Mouse (Mus musculus): ENCODE measurements at regions not wholly inside any gene's neighbourhood (a gene's known extent, or its start where the extent isn't known, plus 50 kb on each side); places are given as distances from the start of the nearest gene placed in this dataset.

DNA sequence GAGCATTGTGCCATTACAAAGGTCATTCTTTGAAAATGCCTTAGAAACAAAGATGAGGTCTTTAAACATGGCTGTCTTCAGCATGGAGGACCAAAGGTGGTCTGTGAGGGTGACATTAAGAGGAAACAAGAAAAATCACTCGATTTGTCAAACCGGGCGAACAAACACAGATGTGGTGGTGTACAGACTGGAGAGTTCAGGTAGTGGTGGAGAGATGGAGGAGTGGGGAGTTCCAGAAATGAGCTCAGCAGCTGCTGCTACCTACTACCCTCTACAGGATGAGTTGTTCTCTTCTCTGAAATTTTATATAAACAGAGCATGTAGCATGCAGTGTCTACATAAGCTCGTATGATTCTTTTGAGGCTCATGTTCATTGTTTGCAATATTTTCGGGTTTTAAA is 215.6 kb downstream of the Cog6 start:
- no peak overlapping the region for H3K4me2 ChIP-seq
- no peaks in the 10 kb centered on the region for H3K9me3 ChIP-seq (replicated peaks)
- no peaks in the 10 kb centered on the region for H3K27me3 ChIP-seq
- no peaks in the 10 kb centered on the region for H3K36me3 ChIP-seq (replicated peaks)
- H3K27ac ChIP-seq (replicated peaks), result no peak overlapping the region
- no peak for ATAC-seq (ENCODE audit: insufficient read depth)
- H3K9ac ChIP-seq, result no peak overlapping the region
- H3K4me1 ChIP-seq (replicated peaks), result no peaks in the 10 kb centered on the region
- no peak overlapping the region for H3K4me3 ChIP-seq (replicated peaks)
- WGBS (ENCODE audit: insufficient replicate concordance), result 72% methylated on average over 5 of the region's 5 CpGs

- Histone ChIP-seq H3K4me3 (replicated peaks) (no peak overlapping the region), H3K9ac (no peak overlapping the region), H3K27ac (replicated peaks) (no peak overlapping the region), H3K4me1 (replicated peaks) (no peaks in the 10 kb centered on the region), H3K9me3 (replicated peaks) (no peaks in the 10 kb centered on the region), H3K36me3 (replicated peaks) (no peaks in the 10 kb centered on the region), H3K27me3 (no peaks in the 10 kb centered on the region), H3K4me2 (no peak overlapping the region)
- ATAC-seq (ENCODE audit: insufficient read depth), result no peak
- 54% methylated on average over 3 of the region's 3 CpGs for WGBS (ENCODE audit: insufficient replicate concordance)
Measured at GRCm38 (mm10) chr3:52800673-52801072, 216.4 kb downstream of the Cog6 start.

DNA sequence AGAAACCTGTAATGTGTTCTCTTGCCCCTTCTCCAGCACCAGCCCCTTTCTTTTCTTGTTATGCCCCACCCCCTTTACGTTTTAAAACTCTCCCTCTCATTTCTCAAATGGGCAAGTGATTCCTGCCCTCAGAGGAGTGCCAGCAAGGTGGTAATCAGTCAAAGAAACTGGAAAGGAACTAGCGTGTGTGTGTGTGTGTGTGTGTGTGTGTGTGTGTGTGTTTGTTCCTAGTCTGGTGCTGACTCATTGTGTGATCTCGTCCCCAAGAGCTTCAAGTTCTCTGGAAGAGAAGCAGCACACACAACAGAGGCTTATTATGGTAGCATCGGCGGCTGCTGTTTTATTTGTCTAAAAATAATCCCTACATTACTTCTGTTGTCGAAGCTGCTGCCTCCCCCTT is 219.2 kb downstream of the Cog6 start:
- no peaks in the 10 kb centered on the region for H3K27me3 ChIP-seq
- ATAC-seq (ENCODE audit: insufficient read depth), result peak; percentile 40; the same call in 1 of the 2 replicates
- H3K9ac ChIP-seq, result no peak overlapping the region
- no peak overlapping the region for H3K27ac ChIP-seq (replicated peaks)
- 10% methylated on average over 6 of the region's 6 CpGs for WGBS (ENCODE audit: insufficient replicate concordance)
- H3K4me2 ChIP-seq, result no peak overlapping the region; the same call in 1 of the 2 replicates
- H3K4me1 ChIP-seq (replicated peaks), result no peaks in the 10 kb centered on the region
- no peaks in the 10 kb centered on the region for H3K9me3 ChIP-seq (replicated peaks)
- no peak overlapping the region for H3K4me3 ChIP-seq (replicated peaks)
- H3K36me3 ChIP-seq (replicated peaks), result no peaks in the 10 kb centered on the region

GRCm38 (mm10) chr3:52797164-52797563 is 219.9 kb downstream of the Cog6 start:
- Histone ChIP-seq H3K27ac (replicated peaks) (no peak overlapping the region), H3K9ac (no peak overlapping the region), H3K4me2 (no peak overlapping the region; the same call in 1 of the 2 replicates), H3K4me3 (replicated peaks) (no peak overlapping the region), H3K9me3 (replicated peaks) (no peaks in the 10 kb centered on the region), H3K36me3 (replicated peaks) (no peaks in the 10 kb centered on the region), H3K4me1 (replicated peaks) (no peaks in the 10 kb centered on the region), H3K27me3 (no peaks in the 10 kb centered on the region)
- peak; percentile 49; the same call in 1 of the 2 replicates for ATAC-seq (ENCODE audit: insufficient read depth)
- WGBS (ENCODE audit: insufficient replicate concordance), result 41% methylated on average over 4 of the region's 4 CpGs

- Histone ChIP-seq H3K9ac (no peak overlapping the region), H3K4me3 (replicated peaks) (no peak overlapping the region), H3K9me3 (replicated peaks) (no peaks in the 10 kb centered on the region), H3K36me3 (replicated peaks) (no peaks in the 10 kb centered on the region), H3K4me1 (replicated peaks) (no peaks in the 10 kb centered on the region), H3K4me2 (no peak overlapping the region), H3K27me3 (no peaks in the 10 kb centered on the region), H3K27ac (replicated peaks) (no peak overlapping the region)
- ATAC-seq (ENCODE audit: insufficient read depth), result no peak
- WGBS (ENCODE audit: insufficient replicate concordance), result 57% methylated on average over 3 of the region's 3 CpGs
Measured at GRCm38 (mm10) chr3:52794218-52794617, 222.8 kb downstream of the Cog6 start.

DNA sequence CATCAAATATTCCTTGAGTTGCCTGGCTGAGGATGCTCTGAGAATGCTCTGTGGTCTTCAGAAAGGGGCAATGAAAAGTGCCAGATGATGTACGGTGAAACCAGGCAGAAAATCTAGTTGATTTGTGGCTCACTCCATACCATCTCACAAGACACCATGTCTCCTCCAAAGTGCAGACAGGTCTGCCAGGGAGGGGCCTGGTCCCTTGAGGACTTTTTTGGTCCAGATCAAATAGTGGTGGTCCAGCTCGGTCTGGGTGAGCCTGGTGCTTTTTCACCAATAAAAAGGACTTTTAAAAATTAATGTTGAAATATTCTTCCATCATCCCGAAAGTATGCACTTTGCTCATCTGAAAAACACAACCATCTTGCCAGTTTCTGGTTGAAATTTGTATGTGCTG is 224.2 kb downstream of the Cog6 start:
- H3K4me3 ChIP-seq (replicated peaks), result no peak overlapping the region

GRCm38 (mm10) chr3:52792121-52792520 is 224.9 kb downstream of the Cog6 start:
- Histone ChIP-seq H3K27me3 (no peaks in the 10 kb centered on the region), H3K27ac (replicated peaks) (no peak overlapping the region), H3K9me3 (replicated peaks) (no peaks in the 10 kb centered on the region), H3K36me3 (replicated peaks) (no peaks in the 10 kb centered on the region), H3K4me2 (no peak overlapping the region), H3K4me1 (replicated peaks) (peaks cover 12% of the 10 kb centered on the region; the same call in 1 of the 2 replicates), H3K9ac (no peak overlapping the region), H3K4me3 (replicated peaks) (no peak overlapping the region)
- ATAC-seq (ENCODE audit: insufficient read depth), result no peak
- 42% methylated on average over 5 of the region's 5 CpGs for WGBS (ENCODE audit: insufficient replicate concordance)

More for the DNA sequence above, 224.2 kb downstream of the Cog6 start:
- WGBS (ENCODE audit: insufficient replicate concordance), result 60% methylated on average over 3 of the region's 3 CpGs
- ATAC-seq (ENCODE audit: insufficient read depth), result no peak
- H3K36me3 ChIP-seq (replicated peaks), result no peaks in the 10 kb centered on the region
- no peak overlapping the region for H3K4me2 ChIP-seq
- H3K9me3 ChIP-seq (replicated peaks), result no peaks in the 10 kb centered on the region
- H3K27me3 ChIP-seq, result no peaks in the 10 kb centered on the region
- peaks cover 6% of the 10 kb centered on the region; the same call in 1 of the 2 replicates for H3K4me1 ChIP-seq (replicated peaks)
- H3K9ac ChIP-seq, result no peak overlapping the region
- no peak overlapping the region for H3K27ac ChIP-seq (replicated peaks)

- Histone ChIP-seq H3K27me3 (no peaks in the 10 kb centered on the region), H3K4me2 (no peak overlapping the region), H3K36me3 (replicated peaks) (no peaks in the 10 kb centered on the region), H3K4me1 (replicated peaks) (peaks cover 12% of the 10 kb centered on the region; the same call in 1 of the 2 replicates), H3K27ac (replicated peaks) (no peak overlapping the region), H3K9ac (no peak overlapping the region), H3K4me3 (replicated peaks) (no peak overlapping the region), H3K9me3 (replicated peaks) (no peaks in the 10 kb centered on the region)
- 60% methylated on average over 2 of the region's 2 CpGs for WGBS (ENCODE audit: insufficient replicate concordance)
- ATAC-seq (ENCODE audit: insufficient read depth), result no peak
Measured at GRCm38 (mm10) chr3:52790942-52791341, 226.1 kb downstream of the Cog6 start.

DNA sequence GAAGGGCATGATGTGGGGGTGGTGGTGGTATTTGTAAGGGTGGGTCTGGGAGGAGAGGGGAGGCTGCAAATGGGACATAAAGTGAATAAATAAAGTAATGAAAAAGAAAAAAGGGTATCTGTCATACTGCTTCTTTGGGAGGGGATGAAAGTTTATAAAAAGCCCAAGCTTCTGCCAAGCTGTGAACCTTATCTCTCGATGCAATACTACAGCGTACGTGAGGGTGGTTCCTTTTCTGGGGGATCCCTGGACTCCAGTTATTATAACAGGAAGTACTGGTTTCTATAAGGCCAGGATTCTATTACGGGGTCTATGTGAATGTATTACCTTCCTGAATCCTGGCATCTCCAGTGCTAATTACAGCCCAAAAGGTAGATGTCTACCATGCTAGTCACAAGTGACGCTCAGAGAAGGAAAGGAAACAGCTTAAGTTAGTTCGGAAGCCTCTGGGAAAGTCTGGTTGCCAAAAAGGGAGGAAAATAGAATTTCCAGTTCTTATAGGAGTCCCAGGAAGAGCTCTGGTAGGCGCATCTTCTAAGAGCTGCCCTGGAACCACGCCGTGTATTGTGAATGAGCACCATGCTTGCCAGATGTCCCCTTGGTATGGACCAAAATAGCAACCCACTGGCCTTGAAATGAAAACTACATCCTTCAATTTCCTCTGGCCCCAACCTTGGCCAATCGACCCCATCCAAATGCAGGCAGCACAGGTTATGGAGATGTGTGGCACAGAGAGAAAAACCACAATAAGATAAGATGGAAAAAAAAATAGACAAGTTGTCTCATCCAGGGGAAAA is 228.9 kb downstream of the Cog6 start:
- Histone ChIP-seq H3K4me2 (no peak overlapping the region), H3K9ac (no peak overlapping the region), H3K4me3 (replicated peaks) (no peak overlapping the region), H3K27ac (replicated peaks) (no peak overlapping the region), H3K27me3 (no peaks in the 10 kb centered on the region), H3K4me1 (replicated peaks) (peaks cover 16% of the 10 kb centered on the region; the same call in 1 of the 2 replicates), H3K9me3 (replicated peaks) (no peaks in the 10 kb centered on the region), H3K36me3 (replicated peaks) (no peaks in the 10 kb centered on the region)
- peak; percentile 34; the same call in 1 of the 2 replicates for ATAC-seq (ENCODE audit: insufficient read depth)
- 53% methylated on average over 10 of the region's 10 CpGs for WGBS (ENCODE audit: insufficient replicate concordance)

DNA sequence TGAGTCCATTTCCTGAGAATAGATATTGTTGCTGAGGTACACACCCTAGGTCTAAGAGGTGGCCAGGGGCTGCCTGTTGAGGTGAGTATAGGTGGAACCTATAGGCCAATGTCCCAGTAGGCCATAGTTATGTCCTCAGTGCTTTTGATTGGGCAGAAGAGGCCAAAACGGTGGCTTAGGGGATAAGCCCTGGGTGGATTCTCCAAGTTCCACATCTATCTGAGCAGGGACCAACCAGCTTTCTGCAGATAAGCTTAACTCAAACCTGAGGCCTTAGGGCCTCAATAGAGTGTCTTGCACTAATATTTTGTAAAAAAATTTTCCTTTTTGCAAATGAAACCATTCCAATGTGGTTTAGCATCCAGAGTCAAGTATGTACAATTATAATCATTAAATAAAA is 231.4 kb downstream of the Cog6 start:
- Histone ChIP-seq H3K9me3 (replicated peaks) (no peaks in the 10 kb centered on the region), H3K4me1 (replicated peaks) (peaks cover 16% of the 10 kb centered on the region; the same call in 1 of the 2 replicates), H3K36me3 (replicated peaks) (no peaks in the 10 kb centered on the region), H3K27me3 (no peaks in the 10 kb centered on the region), H3K27ac (replicated peaks) (no peak overlapping the region), H3K9ac (no peak overlapping the region), H3K4me2 (no peak overlapping the region), H3K4me3 (replicated peaks) (no peak overlapping the region)
- WGBS (ENCODE audit: insufficient replicate concordance), result 14% methylated on average over 1 of the region's 1 CpGs
- peak; percentile 67 for ATAC-seq (ENCODE audit: insufficient read depth)

DNA sequence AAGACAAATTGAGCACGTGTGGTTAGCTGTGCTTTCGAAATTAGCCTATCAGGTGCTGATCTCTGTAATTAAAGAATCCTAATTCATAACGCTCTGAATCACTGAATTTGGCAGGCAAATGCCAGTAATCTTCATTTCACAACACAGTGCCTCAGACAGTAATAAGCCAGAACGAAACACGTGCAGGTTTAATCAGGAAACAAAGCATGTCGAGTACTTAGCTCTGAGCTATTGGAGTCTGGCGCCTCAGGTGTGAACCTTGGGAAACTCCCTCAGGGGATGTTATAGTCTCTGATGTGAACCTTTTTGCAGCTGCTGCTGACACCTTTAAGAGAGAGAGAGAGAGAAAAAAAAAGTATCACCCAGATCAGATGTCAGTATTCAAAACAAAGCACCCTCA is 232.6 kb downstream of the Cog6 start:
- 70% methylated on average over 7 of the region's 7 CpGs for WGBS (ENCODE audit: insufficient replicate concordance)
- peaks cover 16% of the 10 kb centered on the region; the same call in 1 of the 2 replicates for H3K4me1 ChIP-seq (replicated peaks)

More for the DNA sequence above, 232.6 kb downstream of the Cog6 start:
- H3K4me2 ChIP-seq, result no peak overlapping the region
- no peaks in the 10 kb centered on the region for H3K36me3 ChIP-seq (replicated peaks)
- H3K27ac ChIP-seq (replicated peaks), result no peak overlapping the region
- no peak overlapping the region for H3K9ac ChIP-seq
- no peak for ATAC-seq (ENCODE audit: insufficient read depth)
- H3K4me3 ChIP-seq (replicated peaks), result no peak overlapping the region
- no peaks in the 10 kb centered on the region for H3K27me3 ChIP-seq
- no peaks in the 10 kb centered on the region for H3K9me3 ChIP-seq (replicated peaks)

All from liver, embryonic 15.5 days (tissue).